Mouse (Mus musculus) liver, adult 2 months (tissue): Measurements from ENCODE around the gene Ivns1abp.

Source experiments
- CTCF ChIP-seq: fragments of 200-500 bp; IDR thresholded peaks from 2 replicates; pipeline ENCODE4 v1.5.1; 2011; ENCODE audit warnings: low read depth, low read length, control low read depth
- POLR2A ChIP-seq: fragments of 200-500 bp; IDR thresholded peaks from 2 replicates; pipeline ENCODE4 v1.6.1; 2011; ENCODE audit warnings: low read length, control low read depth; ENCODE audit not compliant: insufficient read depth; ENCODE audit errors: extremely low read depth

- TF ChIP-seq POLR2A = no peak
- no peak for TF ChIP-seq CTCF
Observed at GRCm38 (mm10) chr1:151377353-151377752, 33.1 kb downstream of the Ivns1abp start.
